Mouse (Mus musculus): ENCODE measurements around the gene L3mbtl3.

Gene L3mbtl3

DNA sequence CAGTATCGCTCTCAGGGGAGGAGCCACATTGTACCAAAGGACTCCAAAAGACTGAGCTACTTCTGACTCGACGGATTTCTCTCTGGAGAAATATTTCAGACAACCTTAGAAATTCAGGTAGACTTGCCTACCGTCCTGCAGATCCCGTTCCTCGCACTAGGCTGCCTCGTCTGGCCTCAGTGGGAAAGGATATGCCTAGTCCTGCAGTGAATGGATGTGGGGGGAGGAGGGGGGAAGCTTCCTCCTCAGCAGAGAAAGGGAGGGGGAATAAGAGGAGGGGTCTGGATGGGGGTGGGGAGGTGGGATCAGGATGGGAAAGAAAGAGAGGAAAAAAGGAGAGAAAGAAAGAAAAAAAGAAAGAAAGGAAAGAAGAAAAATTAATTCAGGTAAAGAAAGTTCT is 28.2 kb downstream of the L3mbtl3 start:
- in situ Hi-C loops (cut with MboI, MseI) = loop anchor here (10.0 to 25.0 kb wide), 3 partner anchors 493 to 1063 kb away; no protein-coding TSS in a partner anchor

DNA sequence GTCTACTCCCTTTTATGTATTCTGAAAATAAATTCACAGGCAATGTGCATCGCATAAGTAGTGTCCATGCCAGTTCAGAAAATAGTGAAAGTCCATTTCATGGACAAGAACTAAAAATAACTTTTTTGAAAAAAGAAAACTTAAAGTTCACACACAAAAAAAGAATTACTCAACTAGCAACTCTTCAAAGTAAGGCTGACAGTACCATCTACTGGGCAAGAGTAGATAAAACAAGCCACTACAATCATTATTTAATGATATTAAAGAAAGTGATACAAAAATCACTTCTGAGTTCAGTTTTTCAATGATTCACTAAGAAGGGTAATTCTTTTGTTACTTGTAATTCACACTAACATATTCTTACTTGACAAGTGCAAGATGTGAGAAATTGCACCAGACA is 29.9 kb downstream of the L3mbtl3 start:
- in situ Hi-C loops (cut with MboI, MseI) = loop anchor here (10.0 to 25.0 kb wide), 3 partner anchors 491 to 1061 kb away; no protein-coding TSS in a partner anchor

DNA sequence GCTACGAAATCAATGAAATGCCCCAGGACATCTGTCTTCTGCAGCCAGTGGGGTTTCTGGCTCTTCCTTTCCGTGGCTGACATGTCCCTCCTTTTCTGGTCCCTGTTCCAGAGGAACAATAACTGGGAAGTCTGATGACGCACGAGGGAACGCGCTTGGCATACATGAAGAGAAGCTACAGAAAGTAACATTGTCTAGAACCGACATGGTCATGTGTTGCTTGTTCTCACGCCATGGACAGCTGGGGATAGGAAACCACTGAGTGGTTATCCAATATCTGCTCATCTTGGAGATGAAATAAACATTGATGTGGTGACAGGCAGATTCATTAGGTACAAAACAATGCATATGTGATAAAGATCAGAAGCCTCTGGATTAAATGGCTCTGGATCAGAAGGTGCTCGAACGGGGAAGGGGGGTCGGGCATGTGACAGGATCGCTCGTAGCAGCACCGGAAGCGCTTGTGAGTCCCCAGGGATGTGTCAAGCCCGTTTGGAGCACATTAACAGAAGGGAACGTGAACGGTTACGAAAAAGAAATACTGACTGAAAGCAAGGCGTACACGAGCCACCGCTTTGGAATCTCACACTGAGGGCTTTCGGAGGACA is 37.8 kb downstream of the L3mbtl3 start:
- in situ Hi-C loops (cut with MboI, MseI) = loop anchor here (5.0 to 25.0 kb wide), 2 partner anchors 656 to 826 kb away; no protein-coding TSS in a partner anchor

DNA sequence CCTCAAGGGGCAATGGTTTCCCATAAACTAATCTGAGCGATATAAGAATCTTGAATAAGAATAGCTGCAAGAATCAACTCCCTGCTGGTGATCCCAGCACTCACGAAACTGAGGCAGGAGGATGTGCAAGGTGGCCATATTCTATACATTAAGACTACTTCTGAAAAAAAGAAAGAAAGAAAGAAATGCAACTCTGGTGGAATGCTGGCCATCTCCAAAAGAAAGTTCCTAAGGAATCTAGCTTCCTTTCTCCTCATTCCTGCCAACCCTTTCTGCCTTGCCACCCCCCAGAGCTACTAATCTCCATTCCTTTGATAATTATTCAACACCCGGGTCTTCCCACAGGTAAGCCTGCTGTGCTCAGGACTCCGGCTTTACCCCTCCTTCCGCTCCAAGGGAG is 41.8 kb downstream of the L3mbtl3 start:
- in situ Hi-C loops (cut with MboI, MseI) = loop anchor here in 1 of 2 experiments (25.0 kb wide), 1 partner anchor 822 kb away; no protein-coding TSS in a partner anchor

DNA sequence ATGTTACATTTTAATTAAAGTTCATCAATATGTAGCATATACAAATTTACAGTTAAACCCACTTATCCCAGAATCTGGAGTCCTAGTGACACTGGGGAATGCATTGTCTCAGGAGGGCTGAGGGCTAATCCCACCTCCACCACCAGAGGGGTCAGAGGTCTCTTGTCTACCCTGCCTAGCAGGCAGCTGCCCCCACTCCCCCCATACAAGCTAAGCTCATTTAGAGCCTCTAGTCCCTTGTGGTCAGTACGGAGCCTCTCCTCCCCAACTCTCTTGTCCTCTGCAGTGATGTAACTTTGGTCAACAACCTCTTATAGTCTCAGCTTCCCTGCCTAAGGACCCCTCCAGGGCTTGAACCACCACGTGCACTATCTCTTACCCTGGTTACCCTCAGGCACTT is 43.0 kb downstream of the L3mbtl3 start:
- in situ Hi-C loops (cut with MboI, MseI) = loop anchor here in 1 of 2 experiments (25.0 kb wide), 1 partner anchor 820 kb away; no protein-coding TSS in a partner anchor

DNA sequence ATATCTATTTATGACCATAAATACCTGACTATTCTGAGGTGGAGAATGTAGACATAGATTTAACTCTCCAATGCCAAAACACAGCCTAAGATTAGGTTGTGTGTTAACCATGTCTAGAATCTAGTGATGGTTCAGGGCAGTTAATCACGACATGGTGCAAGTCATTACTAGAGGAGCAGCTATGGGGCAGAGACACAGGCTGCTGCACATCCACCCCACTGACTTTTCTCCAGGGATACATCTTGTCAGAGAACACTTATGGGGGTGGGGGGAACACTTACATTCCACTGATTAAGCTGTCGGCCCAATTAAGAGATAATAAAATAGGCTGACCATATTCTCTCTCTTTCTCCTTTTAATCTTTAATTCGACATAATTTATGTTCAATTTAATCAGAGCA is 46.9 kb downstream of the L3mbtl3 start:
- in situ Hi-C loops (cut with MboI, MseI) = loop anchor here in 1 of 2 experiments (25.0 kb wide), 1 partner anchor 817 kb away; no protein-coding TSS in a partner anchor

DNA sequence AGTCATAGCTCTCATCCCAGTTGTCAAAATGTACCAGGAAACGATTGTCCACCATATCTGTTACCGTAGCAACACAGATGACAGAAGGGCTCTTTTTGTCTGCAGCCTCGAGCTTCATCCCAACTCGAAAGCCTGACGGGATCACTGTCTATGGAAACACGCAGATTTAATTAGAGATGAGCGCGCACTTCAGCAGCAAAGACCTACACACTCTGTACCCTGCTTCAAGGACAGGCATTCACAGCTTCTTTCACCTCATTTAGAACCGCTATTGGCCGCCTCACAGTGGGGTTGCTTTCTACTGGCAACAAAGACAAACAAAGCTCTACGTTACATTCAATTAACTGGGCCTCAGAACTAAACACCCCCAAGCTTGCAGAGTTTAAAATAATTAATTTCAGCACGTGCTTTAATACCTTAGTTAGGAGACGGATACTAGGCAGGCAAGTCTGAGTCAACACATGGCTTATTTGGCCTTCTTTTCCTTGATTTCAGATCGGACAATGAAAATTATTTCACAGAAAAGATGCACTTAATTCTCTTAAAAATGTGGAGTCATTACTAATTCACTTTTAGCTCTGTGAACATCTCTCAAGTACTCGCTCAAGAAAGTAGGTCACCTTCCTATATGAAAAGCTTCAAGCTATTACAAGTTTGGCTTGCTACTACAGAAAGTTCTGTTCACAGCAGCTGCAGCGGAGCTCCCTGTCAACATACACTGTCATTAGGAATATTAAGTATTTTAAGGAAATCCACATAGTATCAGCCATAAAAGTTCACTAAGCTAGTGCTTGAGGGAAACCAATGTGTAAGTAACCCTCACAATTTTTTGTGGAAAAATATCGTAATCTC is 47.9 kb downstream of the L3mbtl3 start:
- in situ Hi-C loops (cut with MboI, MseI) = loop anchor here in 1 of 2 experiments (25.0 kb wide), 1 partner anchor 816 kb away; no protein-coding TSS in a partner anchor

DNA sequence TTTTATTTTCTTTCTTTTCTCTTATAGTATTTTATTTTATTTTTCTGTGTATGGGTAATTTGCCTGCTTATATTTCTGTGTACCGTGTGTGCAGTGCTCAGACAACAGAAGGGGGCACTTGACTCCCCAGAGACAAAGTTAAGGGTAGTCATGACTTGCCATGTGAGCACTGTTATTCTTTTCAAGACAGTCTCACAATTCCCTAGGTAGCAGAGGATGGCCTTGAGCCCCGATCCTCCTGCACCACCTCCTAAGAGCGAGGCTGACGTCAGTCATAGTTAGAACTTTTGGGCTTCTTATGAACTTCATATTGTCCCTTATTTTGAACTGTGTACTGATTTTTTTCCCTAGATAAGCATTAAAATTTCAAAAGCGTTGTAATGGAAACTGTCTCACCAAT is 48.5 kb downstream of the L3mbtl3 start:
- in situ Hi-C loops (cut with MboI, MseI) = loop anchor here in 1 of 2 experiments (25.0 kb wide), 1 partner anchor 815 kb away; no protein-coding TSS in a partner anchor

DNA sequence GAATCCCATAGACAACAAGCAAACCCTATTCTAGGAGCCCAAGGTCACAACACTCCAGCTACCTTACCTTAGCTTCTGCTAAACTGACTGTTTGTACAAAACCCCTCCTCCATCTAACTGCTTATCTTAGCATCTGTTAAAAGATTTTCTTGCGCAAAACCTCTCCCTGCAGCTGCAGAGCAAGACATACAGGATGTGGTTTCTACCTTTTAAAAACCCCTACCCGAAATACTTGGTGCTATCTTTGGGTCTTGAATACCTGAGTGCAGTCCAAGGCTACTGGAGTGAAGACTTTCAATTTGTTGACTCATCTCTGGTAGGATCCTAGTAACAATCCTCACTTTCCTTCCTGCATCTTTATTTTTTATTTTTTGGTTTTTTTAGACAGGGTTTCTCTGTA is 50.5 kb downstream of the L3mbtl3 start:
- in situ Hi-C loops (cut with MboI, MseI) = loop anchor here in 1 of 2 experiments (25.0 kb wide), 1 partner anchor 813 kb away; no protein-coding TSS in a partner anchor

DNA sequence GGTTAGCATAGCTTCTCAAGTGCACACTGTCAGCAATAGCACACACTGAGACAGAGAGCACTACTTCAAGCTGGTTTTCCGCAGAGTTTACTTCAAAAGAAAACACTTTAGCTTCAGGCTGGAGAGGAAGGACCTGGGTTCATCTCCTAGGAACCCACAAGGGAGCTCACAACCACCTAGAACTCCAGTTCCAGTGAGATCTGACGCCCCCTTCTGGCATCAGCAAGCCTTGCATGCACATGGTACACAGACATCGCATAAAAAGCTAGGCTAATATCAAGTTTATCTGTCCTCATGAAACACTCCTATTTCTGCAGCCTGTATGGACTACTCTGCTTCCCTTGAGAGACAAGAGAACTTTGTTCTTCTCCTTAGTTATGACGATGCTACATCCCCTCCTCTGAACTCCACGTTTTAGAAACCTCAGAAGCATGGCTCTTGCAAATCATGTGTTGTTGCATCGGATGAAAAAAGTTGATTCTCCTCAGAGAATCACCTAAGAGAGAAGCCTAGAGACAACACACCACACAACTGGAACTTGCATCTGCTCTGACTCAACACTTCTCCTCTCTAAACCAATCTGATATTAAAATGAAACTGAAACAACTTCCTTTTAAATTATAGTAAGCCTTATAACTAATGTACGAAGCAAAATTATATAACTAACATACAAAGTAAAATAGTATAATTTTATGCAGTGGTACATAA is 53.3 kb downstream of the L3mbtl3 start:
- in situ Hi-C loops (cut with MboI, MseI) = no loop called here

DNA sequence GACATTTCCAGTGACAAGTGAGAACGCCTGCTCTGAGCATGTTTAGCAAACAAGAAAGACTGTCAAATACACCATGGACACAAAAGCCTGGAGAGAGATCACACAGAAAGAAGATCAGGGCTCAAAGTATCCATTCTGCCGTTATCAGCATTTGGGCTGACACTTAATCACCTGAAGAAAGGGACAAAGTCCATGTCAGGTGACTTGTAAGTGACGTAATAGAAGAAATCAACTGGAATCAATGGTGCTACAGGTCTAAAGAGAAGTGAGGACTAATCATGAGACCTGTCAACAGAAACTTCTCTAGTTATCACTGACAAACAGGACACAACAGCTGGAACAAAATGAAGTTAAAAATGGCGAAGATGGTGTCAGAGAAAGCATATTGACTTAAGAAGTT is 55.1 kb downstream of the L3mbtl3 start:
- in situ Hi-C loops (cut with MboI, MseI) = no loop called here

DNA sequence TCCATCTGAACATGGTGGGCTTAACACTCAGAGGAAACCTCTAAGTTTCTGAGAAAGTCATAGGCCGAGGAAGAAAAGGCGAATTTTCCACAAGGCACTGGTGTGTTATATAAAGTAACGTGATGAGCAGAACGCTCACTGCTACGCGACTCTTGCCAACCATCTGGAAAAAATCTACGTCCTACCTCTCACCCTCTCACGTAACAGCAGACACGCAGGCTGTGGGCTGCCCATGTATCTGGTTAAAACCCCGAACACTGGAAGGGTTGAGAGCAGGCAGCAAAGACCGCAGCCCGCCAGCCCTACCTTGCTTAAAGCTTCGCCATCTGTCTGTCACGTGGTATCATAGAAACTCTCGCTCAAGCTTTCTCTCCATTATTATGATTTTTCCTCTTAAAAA is 61.4 kb downstream of the L3mbtl3 start:
- in situ Hi-C loops (cut with MboI, MseI) = no loop called here

DNA sequence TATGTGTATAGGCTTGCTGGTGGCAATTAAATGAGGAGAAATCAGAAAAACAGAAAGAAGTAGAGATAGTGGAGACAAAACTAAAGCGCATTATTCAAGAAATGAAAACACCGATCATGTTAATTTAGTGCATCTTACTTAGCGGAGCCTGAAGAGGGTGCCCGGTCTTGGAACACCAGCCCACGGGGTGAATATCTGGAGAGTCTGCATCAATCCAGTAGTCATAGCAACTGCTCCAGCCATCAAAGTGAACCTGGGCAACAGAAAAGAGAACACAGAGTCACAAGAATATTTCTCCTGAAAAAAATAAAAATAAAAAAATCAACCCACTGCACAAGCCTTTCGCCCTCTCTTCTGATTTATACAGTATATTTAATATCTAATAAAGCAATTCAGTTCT is 72.3 kb downstream of the L3mbtl3 start:
- in situ Hi-C loops (cut with MboI, MseI) = no loop called here

DNA sequence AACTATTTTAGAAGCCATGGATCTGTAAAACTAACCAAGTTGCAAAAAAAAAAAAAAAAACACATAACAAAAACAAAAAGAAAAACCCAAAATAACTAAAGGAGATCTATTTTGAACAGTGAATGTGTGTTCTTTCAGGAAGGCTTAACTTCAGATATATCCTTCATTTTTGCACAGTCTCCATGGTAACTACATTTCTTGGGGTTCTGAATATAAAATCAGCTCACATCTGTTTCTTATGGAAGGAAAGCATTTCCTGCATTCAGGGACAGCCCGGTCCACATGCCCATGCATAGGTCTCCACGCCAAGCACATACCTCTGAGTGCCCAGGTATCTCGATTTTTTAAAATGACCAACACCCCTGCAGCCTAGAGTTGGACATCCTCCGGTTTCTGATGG is 73.4 kb downstream of the L3mbtl3 start:
- in situ Hi-C loops (cut with MboI, MseI) = no loop called here

DNA sequence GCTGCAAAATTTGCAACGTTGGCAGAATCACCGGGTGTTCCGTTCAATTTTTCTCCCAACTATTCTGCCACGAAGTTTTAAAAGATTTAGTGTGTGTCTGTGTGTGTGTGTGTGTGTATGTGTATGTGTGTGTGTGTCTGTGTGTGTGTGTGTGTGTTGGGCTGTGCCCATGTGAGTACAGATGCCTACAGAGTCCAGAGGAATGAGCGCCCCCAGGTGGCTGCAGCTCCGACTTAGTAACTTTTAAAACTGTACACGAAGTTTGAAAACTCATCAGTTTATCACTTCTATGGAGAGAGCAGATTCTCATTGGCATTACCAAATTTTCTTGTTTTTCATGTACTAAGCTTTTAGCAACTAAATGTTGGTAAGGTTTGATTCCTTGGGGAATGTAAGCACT is 78.1 kb downstream of the L3mbtl3 start:
- in situ Hi-C loops (cut with MboI, MseI) = no loop called here

DNA sequence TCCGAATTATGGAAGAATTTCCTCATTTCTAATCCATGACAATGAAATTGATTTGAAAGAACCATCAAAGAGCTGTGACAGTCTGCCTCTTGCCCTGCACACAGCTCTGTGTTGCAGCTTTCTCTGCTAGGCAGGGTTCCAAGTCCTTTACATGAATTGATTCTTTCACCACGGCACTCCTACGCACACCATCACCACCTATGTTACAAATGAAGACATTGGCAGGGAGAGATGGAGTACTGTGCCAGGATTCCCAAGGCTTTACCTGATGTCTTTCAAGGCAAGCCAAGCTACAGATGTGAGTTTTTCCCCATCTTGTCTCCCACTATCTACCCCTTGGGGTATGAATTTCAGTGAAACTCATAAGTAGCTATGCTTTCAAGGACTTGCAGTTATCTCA is 78.6 kb downstream of the L3mbtl3 start:
- in situ Hi-C loops (cut with MboI, MseI) = no loop called here

DNA sequence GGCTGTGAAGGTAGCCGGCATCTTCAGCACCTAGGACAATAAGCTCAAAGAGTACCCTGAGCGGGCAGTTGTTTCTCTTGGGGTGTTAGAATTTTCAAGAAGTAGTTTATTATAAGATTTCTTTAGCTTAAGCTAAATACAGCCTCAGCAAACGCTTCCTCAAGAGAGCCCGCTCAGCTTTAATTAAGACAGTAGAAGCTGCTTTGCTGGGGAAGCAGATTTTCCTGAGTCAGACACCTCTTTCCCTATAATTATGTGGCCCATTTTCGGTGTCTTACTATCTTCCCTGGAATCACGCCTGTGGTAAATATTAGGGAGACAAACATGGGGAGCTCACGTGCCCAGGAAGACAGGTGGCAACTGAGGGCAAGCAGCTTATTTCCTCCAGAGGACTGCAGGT is 88.6 kb downstream of the L3mbtl3 start:
- in situ Hi-C loops (cut with MboI, MseI) = no loop called here

DNA sequence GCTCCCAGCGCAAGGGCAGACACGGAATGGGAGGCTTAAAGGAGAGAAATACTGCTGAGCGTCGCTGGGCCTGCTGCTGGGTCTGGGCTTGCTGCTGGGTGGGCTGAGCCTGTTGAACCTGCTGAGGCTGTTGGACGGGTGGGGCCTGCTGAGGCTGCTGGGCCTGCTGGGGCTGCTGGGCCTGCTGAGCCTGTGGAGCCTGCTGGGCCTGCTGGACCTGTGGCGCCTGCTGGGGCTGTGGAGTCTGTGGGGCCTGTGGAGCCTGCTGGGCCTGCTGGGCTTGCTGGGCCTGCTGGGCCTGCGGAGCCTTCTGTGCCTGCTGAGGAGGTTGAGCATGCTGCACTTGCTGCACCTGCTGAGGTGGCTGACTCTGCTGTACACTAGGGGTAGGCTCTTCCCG is 95.8 kb downstream of the L3mbtl3 start:
- in situ Hi-C loops (cut with MboI, MseI) = no loop called here

DNA sequence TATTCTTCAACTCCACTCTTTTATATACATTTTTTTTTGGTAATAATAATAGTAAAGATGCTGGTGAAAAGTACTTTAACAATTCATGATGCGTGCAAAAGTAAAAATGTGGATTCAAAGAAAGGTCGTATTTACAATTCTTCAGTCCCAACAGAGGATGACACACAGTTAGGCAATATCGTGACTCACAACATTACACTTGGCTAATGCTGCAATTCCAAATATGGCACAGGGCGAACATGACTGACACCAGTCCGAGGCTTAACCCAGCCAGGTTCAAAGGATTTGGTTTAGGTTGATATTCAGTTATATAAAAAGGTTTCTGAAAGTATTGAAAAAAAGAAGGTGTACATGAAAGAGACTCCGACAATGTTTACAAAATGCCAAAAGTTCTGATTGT is 100.4 kb downstream of the L3mbtl3 start:
- in situ Hi-C loops (cut with MboI, MseI) = no loop called here

DNA sequence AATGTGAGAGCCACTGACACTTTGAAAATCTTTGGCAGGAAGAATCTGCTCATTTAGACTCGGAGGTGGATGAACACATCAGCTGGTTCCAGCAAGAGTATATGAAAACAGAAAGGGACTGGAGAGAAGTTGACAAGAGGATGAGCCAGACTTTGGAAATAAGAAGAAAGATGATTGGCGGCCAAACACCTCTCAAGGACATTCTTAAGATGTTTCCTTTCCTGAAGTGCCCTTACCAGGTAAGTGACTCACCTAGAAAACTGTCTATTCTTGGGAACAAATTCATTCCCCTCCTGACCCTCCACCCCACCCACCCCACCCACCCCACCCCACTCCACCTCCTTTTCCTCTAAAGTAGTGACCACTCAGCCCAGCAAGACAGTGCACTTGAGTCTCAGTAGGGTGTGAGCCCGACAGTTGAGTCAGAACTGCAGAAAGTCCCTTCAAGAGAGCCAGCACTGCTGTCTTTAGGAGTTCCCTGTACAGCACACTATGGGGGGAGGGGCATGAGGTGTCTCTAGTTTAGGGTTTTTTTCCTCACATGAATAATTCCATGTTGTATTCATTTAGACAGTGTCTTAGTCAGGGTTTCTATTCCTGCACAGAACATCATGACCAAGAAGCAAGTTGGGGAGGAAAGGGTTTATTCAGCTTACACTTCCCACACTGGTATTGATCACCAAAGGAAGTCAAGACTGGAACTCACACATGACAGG is 111.9 kb downstream of the L3mbtl3 start:
- in situ Hi-C loops (cut with MboI, MseI) = no loop called here

DNA sequence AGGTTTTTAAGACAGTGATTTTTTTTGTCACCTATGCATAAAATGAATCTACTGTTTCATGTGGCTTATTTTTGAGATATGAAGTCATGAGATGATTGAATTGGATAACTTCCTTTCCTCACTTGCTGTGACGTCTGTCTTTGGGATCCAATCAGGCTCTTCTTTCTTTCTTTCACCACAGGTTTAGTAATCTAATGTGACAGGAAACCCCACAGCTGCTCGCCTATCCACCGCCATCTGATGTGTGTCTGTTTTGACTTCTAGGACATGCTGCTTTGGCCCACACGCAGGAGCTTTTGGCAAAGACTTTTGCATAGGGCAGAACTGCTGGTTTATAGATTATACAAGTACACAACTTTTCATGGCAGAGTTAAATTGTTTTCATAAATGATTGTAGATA is 115.9 kb downstream of the L3mbtl3 start:
- in situ Hi-C loops (cut with MboI, MseI) = no loop called here

All from T-helper 17 cell (primary cell).